Mouse (Mus musculus) testis, postnatal 10 days (tissue): ENCODE results near the gene Nek3.

Source experiments
- DNase-seq: peaks from one replicate; pipeline ENCODE4 v3.0.0; 2021; ENCODE audit warnings: low spot score

Nek3 gene

DNA sequence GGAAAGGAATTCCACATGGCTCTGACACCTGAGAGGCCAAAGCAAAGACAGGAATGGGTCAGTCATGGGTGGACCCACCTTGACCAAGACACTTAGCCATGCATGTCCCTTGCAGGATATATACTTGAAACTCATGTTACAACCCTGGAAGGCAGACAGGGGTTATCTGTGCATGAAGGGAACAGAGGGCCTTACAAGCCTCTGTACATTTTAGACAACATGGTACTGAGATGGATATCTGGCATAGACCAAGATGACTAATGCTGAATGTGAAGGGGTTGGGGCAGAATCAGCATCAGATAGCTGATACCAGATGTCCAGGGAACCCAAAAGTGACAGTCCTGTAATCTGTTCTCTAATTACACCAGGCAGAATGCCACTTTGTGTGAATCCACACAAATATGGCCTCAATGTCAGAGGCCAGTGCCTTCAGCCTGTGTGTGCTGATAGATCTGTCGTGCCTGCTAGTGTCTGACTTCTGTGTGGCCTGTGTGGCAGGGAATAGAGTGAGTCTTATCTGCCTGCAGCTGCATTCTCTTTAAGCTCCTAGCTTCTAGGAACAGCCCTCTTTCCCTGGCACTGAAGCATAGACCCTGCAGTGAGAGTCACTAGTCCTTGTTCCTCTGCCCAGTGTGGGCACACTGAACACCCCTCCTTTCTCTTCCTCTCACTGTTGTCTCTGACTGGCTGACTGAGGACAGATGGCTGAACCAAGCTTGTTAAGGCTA, 22.3 kb downstream of the Nek3 start:
- peak; percentile 17 for DNase-seq

DNA sequence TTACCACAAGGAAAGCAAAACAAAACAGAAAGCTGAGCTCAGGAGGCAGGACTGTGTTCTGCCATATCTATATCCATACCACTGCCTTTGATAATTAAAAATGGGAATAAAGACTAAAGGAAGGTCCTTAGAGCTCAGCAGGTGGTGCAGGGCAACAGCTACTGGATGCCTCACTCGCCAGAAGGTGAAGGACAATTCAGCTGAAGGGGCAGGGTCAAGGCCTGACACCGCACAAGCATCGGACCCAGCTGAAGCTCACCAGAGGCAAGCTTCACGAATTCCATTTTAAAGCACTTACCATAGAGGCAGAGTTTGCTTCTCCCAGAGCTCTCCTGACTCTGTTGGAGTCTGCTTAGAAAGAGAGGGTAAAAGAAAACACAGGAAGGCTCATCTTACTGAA, 23.6 kb downstream of the Nek3 start:
- peak; percentile 14 for DNase-seq

DNA sequence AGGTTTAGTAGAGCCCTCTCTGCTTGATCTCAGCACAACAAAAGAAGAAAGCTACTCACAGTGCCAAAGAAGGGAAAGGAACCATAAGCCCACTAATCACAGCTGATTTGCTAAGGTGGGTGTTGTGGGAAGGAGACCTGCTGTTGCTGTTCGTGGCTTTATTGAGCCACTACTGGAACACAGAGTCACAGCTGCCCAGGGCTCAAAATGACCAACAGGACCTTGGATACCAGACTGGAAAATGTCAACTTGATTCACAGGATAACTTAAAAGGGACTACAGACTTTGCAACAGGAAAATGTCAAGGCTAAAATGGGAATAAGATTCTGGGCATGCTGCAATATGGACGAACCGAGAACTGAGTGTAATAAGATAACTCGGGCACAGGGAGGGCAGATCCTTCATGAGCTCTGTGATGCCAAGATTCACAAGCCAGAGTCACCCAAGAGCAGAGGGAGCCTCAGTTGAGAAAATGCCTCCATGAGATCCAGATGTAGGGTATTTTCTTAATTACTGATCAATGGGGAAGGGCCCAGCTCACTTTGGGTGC, 24.3 kb downstream of the Nek3 start:
- DNase-seq: peak; percentile 10

DNA sequence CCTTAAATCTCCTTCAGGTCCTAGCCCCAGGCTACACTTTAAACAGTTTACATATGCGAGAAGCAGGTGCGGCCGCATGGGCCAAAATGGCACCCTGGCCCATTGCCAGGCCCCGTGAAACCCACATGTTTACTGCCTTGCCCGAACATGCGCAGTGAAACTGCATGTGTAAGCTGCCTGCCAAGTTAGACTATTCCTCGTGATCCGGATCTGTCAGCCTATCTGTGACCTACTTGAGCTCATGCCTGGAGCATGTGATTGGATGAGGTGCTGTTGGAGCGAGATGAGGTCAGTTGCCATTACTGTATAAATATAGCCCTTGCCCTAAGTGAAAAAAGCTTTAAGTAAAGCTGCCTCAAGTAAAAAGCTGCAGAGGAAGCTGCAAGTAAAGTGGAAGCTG, 29.8 kb downstream of the Nek3 start:
- DNase-seq: peak; percentile 30

DNA sequence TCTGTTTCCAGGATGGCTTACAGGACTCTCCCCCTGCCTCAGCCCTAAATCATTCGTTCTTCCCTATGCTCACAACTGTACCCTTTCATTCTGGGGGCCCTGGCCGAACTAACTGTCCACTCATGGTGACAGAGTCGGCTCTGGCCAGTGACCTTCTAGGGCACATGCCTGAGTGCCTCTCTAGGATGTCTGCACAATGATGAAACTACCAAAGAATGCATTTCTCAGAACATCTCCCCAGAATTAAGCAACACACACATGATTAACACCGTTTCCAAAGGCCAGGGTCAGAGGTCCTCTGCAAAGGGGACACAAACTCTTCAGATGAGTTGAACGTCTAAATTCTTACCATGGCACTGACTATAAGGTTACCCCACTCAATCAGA, 31.5 kb downstream of the Nek3 start:
- peak; percentile 18 for DNase-seq

DNA sequence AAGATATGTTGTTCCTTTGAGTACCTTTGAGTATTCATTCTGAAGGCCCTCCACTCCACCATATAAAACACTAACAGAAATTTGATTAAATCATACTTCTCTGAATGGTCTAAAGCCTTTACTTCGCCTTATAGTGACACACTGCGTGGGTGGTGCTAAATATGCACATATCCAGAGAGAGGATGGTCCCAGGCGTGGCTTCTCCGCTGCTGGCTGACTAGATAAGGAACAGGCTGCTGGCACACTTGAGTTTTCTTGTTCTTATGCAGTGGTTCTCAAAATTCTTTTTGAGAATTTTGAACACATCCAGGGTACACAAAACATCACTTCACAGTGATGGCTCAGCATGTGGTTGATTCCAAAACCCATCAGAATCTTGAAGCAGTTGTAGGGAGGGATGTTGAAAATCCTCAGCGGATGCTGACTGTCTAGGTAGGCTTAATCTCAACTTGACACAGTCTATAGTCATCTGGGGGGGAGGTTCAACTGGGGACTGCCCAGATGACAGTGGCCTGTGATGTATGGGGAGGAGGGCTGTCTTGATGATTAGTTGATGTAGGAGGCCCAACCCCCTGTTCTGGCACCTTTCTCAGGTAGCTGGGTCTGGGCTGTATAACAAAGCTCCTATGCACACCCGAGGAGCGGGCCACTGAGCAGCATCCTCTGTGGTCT, 32.0 kb downstream of the Nek3 start:
- DNase-seq: peak; percentile 9

DNA sequence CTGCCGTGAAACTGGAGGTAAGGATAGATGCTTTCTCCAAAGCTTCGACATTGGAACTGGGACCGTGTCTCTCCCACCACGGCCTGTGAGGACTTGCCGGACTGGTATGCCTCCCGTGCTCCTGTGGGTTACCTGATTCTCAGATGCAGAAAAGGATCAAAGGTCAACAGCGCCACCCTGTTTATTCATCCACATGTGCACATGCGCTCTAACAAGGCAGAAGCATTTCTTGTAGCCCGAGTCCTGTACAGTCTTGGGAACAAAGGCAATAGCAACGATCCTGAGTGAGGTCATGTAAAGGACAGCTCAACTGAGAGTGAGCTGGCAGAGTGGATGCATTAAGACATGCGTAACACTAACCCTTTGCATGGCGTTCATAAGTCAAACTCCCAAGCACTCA, 34.2 kb downstream of the Nek3 start:
- DNase-seq: peak; percentile 23

DNA sequence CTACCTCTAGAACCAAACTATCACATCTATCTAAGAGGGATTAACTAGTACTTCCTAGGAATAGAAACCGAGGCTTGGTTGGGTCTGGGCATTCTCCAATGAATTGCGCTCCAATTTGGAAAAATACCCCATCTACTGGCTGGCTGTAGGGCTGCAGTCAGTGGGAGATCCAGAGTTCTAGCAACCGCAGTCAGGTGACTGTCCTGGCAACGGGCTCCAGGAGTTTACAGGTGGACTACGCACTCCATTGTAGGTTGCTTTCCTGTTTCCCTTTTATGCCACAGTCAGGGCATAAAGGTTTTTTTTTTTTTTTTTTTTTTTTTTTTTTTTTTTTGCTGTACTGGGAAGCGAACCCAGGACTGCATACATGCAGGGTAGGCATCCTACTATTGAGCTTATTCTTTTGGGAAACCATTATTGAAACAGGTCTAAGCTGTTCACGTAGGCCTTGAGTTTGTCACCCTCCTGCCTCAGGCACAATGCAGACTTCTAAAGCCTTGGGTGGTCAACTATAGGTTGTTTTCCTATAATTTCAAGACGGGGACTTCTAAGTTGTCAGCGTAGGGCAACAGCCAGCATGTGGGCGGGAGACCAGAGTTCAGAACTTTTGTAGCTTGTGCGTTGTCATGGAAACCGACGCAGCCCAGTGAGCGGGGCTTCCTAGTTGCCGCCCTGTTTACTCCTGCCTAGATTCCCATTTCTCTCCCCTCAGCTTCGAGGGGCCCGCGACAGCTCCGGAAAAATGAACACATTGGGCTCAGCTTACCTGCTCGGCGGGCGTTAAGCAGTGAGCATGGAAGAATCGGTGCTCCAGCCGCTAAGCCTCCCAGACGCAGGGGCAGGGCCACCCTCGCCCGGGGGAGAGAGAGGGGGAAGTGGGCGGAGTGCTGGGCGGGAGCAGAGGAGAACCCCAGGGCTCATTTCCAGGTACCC, 41.7 kb downstream of the Nek3 start, which contains the start of gene Nek5:
Gene Nek5, minus strand, starts transcription at position 834 of the 933 bp plus-strand sequence.
- peak; percentile 51 for DNase-seq

DNA sequence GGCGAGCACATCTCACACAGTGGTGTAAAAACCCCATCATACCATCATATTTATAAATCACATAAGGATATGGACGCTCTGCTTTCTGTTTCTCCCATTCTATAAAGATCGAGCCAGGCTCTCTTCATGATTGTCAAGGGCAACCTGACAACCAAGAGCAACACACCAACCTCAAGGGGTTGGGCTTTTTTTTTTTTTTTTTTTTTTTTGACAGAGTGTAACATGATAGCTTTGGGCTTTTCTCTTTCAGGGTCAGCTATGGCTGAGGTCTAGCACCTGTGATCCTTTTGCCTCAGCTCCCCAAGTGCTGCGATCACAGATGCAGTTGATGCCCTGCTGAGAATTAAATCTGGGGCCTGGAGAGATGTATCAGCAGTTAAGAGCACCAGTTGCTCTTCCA, 59.2 kb downstream of the Nek3 start:
- DNase-seq: peak; percentile 1

DNA sequence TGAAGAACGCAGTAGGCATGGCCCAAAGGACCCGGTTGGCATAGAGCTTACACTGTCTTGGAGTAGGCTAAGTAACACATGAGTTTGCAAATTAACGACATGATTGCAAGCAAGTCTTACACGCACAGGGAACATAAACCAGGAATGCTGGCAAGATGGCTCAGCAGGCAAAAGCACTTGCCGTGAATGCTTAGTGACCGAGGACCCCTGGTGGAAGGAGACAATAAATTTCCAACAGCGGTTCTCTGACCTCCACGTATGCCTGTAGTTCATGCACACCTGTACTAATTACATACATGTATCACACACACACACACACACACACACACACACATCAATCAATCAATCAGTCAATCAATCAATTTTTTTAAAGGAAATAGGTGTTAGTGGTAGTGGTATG, 74.7 kb downstream of the Nek3 start:
- DNase-seq: no peak

DNA sequence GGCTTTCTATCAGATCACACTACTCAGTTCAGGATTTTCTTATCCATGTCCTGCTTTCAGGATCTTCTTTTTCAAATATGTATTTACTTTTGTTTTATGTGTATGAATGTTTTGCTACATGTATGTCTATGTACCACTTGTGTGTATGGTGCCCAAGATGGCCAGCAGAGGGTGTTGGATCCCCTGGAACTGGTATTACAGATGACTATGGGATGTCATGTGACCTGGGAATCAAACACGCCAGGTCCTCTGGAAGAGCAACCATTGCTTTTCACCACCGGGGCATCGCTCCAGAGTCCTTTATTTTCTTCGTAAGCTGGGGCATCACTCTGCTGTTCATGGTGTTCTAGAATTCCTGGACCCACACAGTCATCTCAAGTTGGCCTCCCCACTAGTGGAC, 77.0 kb downstream of the Nek3 start:
- no peak for DNase-seq

DNA sequence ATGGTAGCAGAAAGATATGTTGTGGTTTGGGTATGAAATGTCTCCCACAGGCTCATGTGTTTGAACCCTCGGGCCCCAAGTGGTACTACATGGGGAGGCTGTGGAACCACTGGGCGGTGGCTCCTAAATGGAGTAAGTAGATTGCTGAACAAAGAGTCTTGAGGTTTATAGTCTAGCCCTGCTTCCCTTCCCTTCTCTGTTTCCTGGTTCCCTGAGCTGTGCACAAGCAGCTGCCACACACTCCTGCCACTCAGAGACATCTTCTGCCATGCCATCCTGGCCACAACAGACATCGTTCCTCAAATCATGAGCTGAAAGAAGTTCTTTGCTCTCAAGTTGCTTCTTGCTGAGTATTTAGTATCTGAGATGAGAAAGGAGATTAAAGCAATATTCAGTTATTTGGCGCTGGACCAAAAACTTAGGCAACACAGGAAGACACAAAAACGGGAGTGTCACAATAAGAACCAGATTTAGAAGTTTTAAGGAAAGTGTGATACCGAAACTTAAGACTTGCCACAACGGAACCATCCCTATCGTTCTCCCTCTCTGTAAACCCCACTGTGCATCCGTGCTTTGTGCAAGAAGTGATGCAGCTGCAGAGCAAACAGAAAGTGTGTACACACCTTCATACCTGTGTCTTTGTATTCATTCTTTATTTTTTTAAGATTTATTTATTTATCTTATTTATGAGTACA, 86.8 kb downstream of the Nek3 start:
- no peak for DNase-seq
